Mouse (Mus musculus) midbrain, embryonic 16.5 days (tissue): ENCODE results near the gene Zfp507. TPM values are rescaled to one million over a fixed set of nuclear protein-coding genes. Genes with fewer than 3 reads are reported as not detected.

Experiments
- ATAC-seq: fragments of 200-750 bp; cut with Nextera tagmentation; 2 replicates; pipeline ENCODE4 v1.8.0; 2017; ENCODE audit warnings: moderate TSS enrichment
- H3K27ac ChIP-seq: fragments of 300-500 bp; sonication (generic); 2 replicates; pipeline ENCODE4 v1.5.1; 2014; ENCODE audit warnings: mild to moderate bottlenecking, low read length, mixed read lengths
- H3K27me3 ChIP-seq: fragments of 300-500 bp; sonication (generic); 2 replicates; pipeline ENCODE4 v1.6.1; 2014; ENCODE audit warnings: low read depth, low read length, mixed read lengths; ENCODE audit not compliant: control insufficient read depth, insufficient read depth
- H3K36me3 ChIP-seq: fragments of 300-500 bp; sonication (generic); 2 replicates; pipeline ENCODE4 v1.6.1; 2014; ENCODE audit warnings: mild to moderate bottlenecking, low read length, moderate library complexity, mixed read lengths; ENCODE audit not compliant: control insufficient read depth, insufficient read depth
- H3K4me1 ChIP-seq: fragments of 300-500 bp; sonication (generic); 2 replicates; pipeline ENCODE4 v1.6.1; 2014; ENCODE audit warnings: mild to moderate bottlenecking, low read length, mixed read lengths; ENCODE audit not compliant: control insufficient read depth, insufficient read depth
- H3K4me2 ChIP-seq: fragments of 300-500 bp; sonication (generic); 2 replicates; pipeline ENCODE4 v1.6.1; 2014; ENCODE audit warnings: mild to moderate bottlenecking, low read length, mixed read lengths
- H3K4me3 ChIP-seq: fragments of 300-500 bp; sonication (generic); 2 replicates; pipeline ENCODE4 v1.5.1; 2014; ENCODE audit warnings: low read depth, mild to moderate bottlenecking, low read length, moderate library complexity, mixed read lengths
- H3K9ac ChIP-seq: fragments of 300-500 bp; sonication (generic); 2 replicates; pipeline ENCODE4 v1.6.1; 2014; ENCODE audit warnings: low read depth, low read length, mixed read lengths
- H3K9me3 ChIP-seq: fragments of 300-500 bp; sonication (generic); replicated peaks from 2 replicates; pipeline ENCODE4 v1.6.1; 2014; ENCODE audit warnings: mild to moderate bottlenecking, low read length, mixed read lengths; ENCODE audit not compliant: control insufficient read depth, poor library complexity, severe bottlenecking
- WGBS: fragments of 180-500 bp; shearing (Covaris S2); extraction: QIAGEN DNeasy Blood & Tissue Kit; methylation state at CpG from one replicate; pipeline ENCODE4 v1.1.7; 2014; 5-methylcytosine and 5-hydroxymethylcytosine counted together
- polyA plus RNA-seq: library from polyadenylated mRNA; unstranded; fragments of >200 nt; fragmentation: Nextera tagmentation; extraction: Ambion mirVana; gene quantifications from 2 replicates; pipeline ENCODE4 v1.2.1, GENCODE M21; 2015

Gene Zfp507
- polyA plus RNA-seq, 1 experiment from 2014 or later: 11.3 TPM

GRCm38 (mm10) chr7:35821357-35821756 lies 18.6 kb upstream of the Zfp507 start:
- Histone ChIP-seq H3K27ac (no peak overlapping the region), H3K4me3 (no peak overlapping the region), H3K27me3 (no peaks in the 10 kb centered on the region), H3K4me1 (no peaks in the 10 kb centered on the region), H3K36me3 (no peaks in the 10 kb centered on the region), H3K9me3 (no peaks in the 10 kb centered on the region), H3K9ac (no peak overlapping the region), H3K4me2 (no peak overlapping the region)
- no peak for ATAC-seq
- WGBS: 85% methylated on average over 5 of the region's 5 CpGs

GRCm38 (mm10) chr7:35819486-35819885 lies 16.7 kb upstream of the Zfp507 start:
- Histone ChIP-seq H3K27ac (no peak overlapping the region), H3K36me3 (no peaks in the 10 kb centered on the region), H3K4me3 (no peak overlapping the region), H3K4me1 (no peaks in the 10 kb centered on the region), H3K9ac (no peak overlapping the region), H3K27me3 (no peaks in the 10 kb centered on the region), H3K9me3 (no peaks in the 10 kb centered on the region), H3K4me2 (no peak overlapping the region)
- 81% methylated on average over 4 of the region's 4 CpGs for WGBS
- no peak for ATAC-seq

GRCm38 (mm10) chr7:35814759-35815551 lies 12.2 kb upstream of the Zfp507 start:
- Histone ChIP-seq H3K36me3 (no peaks in the 10 kb centered on the region), H3K27me3 (no peaks in the 10 kb centered on the region), H3K27ac (no peak overlapping the region), H3K4me1 (no peaks in the 10 kb centered on the region), H3K4me3 (no peak overlapping the region), H3K9me3 (no peaks in the 10 kb centered on the region), H3K4me2 (no peak overlapping the region), H3K9ac (no peak overlapping the region)
- no peak for ATAC-seq
- 71% methylated on average over 12 of the region's 12 CpGs for WGBS

GRCm38 (mm10) chr7:35813306-35813705 lies 10.5 kb upstream of the Zfp507 start:
- ATAC-seq: no peak
- whole genome bisulfite sequencing: 88% methylated on average over 11 of the region's 11 CpGs

GRCm38 (mm10) chr7:35810736-35811135 lies 7.9 kb upstream of the Zfp507 start:
- Histone ChIP-seq H3K27ac (no peak overlapping the region), H3K9ac (no peak overlapping the region), H3K4me2 (no peak overlapping the region), H3K27me3 (no peaks in the 10 kb centered on the region), H3K4me1 (no peaks in the 10 kb centered on the region), H3K9me3 (no peaks in the 10 kb centered on the region), H3K4me3 (no peak overlapping the region), H3K36me3 (no peaks in the 10 kb centered on the region)
- no peak for ATAC-seq
- WGBS: 49% methylated on average over 8 of the region's 8 CpGs

More at GRCm38 (mm10) chr7:35813306-35813705, 10.5 kb upstream of the Zfp507 start:
- no peaks in the 10 kb centered on the region for H3K9me3 ChIP-seq
- no peaks in the 10 kb centered on the region for H3K27me3 ChIP-seq
- H3K9ac ChIP-seq: no peak overlapping the region
- H3K27ac ChIP-seq: no peak overlapping the region
- H3K4me2 ChIP-seq: no peak overlapping the region
- H3K4me1 ChIP-seq: no peaks in the 10 kb centered on the region
- H3K4me3 ChIP-seq: no peak overlapping the region
- no peaks in the 10 kb centered on the region for H3K36me3 ChIP-seq

GRCm38 (mm10) chr7:35804206-35804605 lies 1.4 kb upstream of the Zfp507 start:
- H3K9ac ChIP-seq: no peak overlapping the region
- no peaks in the 10 kb centered on the region for H3K27me3 ChIP-seq
- 81% methylated on average over 10 of the region's 10 CpGs for WGBS
- ATAC-seq: no peak
- H3K4me2 ChIP-seq: no peak overlapping the region
- H3K9me3 ChIP-seq: no peaks in the 10 kb centered on the region
- peaks cover 3% of the 10 kb centered on the region for H3K36me3 ChIP-seq
- peaks cover 13% of the 10 kb centered on the region for H3K4me1 ChIP-seq
- H3K27ac ChIP-seq: no peak overlapping the region
- no peak overlapping the region for H3K4me3 ChIP-seq

- H3K27ac ChIP-seq: peak overlapping the region; percentile 90
- peak; percentile 92 for ATAC-seq
- H3K4me2 ChIP-seq: peak overlapping the region; percentile 86
- peaks cover 12% of the 10 kb centered on the region for H3K36me3 ChIP-seq
- H3K4me1 ChIP-seq: peaks cover 13% of the 10 kb centered on the region
- no peaks in the 10 kb centered on the region for H3K27me3 ChIP-seq
- under 1% methylated on average over 39 of the region's 49 CpGs for WGBS
- H3K9me3 ChIP-seq: no peaks in the 10 kb centered on the region
- peak overlapping the region; percentile 98 for H3K9ac ChIP-seq
- peak overlapping the region; percentile 96 for H3K4me3 ChIP-seq
Measured at GRCm38 (mm10) chr7:35802201-35802905, 450 bp downstream of the Zfp507 start.

GRCm38 (mm10) chr7:35796123-35796522 lies 6.7 kb downstream of the Zfp507 start:
- Histone ChIP-seq H3K27ac (no peak overlapping the region), H3K9ac (no peak overlapping the region), H3K4me3 (no peak overlapping the region), H3K9me3 (no peaks in the 10 kb centered on the region), H3K4me2 (no peak overlapping the region), H3K27me3 (no peaks in the 10 kb centered on the region), H3K36me3 (peaks cover 48% of the 10 kb centered on the region), H3K4me1 (peaks cover 3% of the 10 kb centered on the region)
- ATAC-seq: no peak
- WGBS: 60% methylated on average over 7 of the region's 7 CpGs

- no peaks in the 10 kb centered on the region for H3K4me1 ChIP-seq
- no peak overlapping the region for H3K9ac ChIP-seq
- H3K27me3 ChIP-seq: no peaks in the 10 kb centered on the region
- no peak overlapping the region for H3K4me3 ChIP-seq
- H3K27ac ChIP-seq: no peak overlapping the region
- no peak overlapping the region for H3K4me2 ChIP-seq
- ATAC-seq: no peak
- H3K36me3 ChIP-seq: peaks cover 49% of the 10 kb centered on the region
- H3K9me3 ChIP-seq: no peaks in the 10 kb centered on the region
- 82% methylated on average over 12 of the region's 12 CpGs for WGBS
Measured at GRCm38 (mm10) chr7:35794145-35794664, 8.6 kb downstream of the Zfp507 start.
